Mouse (Mus musculus) forebrain, embryonic 14.5 days (tissue): ENCODE data around the gene Asb18. TPM values are rescaled to one million over a fixed set of nuclear protein-coding genes. Genes with fewer than 3 reads are reported as not detected.

ENCODE experiments used
- ATAC-seq: fragments of 200-750 bp; cut with Nextera tagmentation; 2 replicates; pipeline ENCODE4 v1.8.0; 2017; ENCODE audit warnings: mild to moderate bottlenecking, moderate library complexity
- DNase-seq: peaks from one replicate; pipeline ENCODE4 v3.0.0-alpha.2; 2015; ENCODE audit warnings: low spot score
- H3K27ac ChIP-seq: fragments of 300-500 bp; sonication (generic); 2 replicates; pipeline ENCODE4 v1.5.1; 2014; ENCODE audit warnings: low read depth, mild to moderate bottlenecking, control low read depth, low read length, moderate library complexity
- H3K27me3 ChIP-seq: fragments of 300-500 bp; sonication (generic); replicated peaks from 2 replicates; pipeline ENCODE4 v1.6.1; 2014; ENCODE audit warnings: low read length, control low read depth, mixed read lengths; ENCODE audit not compliant: control insufficient read depth, insufficient read depth
- H3K36me3 ChIP-seq: fragments of 300-500 bp; sonication (generic); 2 replicates; pipeline ENCODE4 v1.6.1; 2014; ENCODE audit warnings: low read length, control low read depth; ENCODE audit not compliant: control insufficient read depth, insufficient read depth
- H3K4me1 ChIP-seq: fragments of 300-500 bp; sonication (generic); 2 replicates; pipeline ENCODE4 v1.6.1; 2014; ENCODE audit warnings: antibody characterized with exemption, low read length, control low read depth; ENCODE audit not compliant: control insufficient read depth, insufficient read depth
- H3K4me2 ChIP-seq: fragments of 300-500 bp; sonication (generic); 2 replicates; pipeline ENCODE4 v1.6.1; 2014; ENCODE audit warnings: mild to moderate bottlenecking, control low read depth, low read length
- H3K4me3 ChIP-seq: fragments of 300-500 bp; sonication (generic); 2 replicates; pipeline ENCODE4 v1.5.1; 2014; ENCODE audit warnings: low read depth, low read length, control low read depth
- H3K9ac ChIP-seq: fragments of 300-500 bp; sonication (generic); 2 replicates; pipeline ENCODE4 v1.6.1; 2014; ENCODE audit warnings: mild to moderate bottlenecking, low read length, control low read depth, moderate library complexity
- H3K9me3 ChIP-seq: fragments of 300-500 bp; sonication (generic); replicated peaks from 2 replicates; pipeline ENCODE4 v1.6.1; 2016; ENCODE audit warnings: low read length, control low read depth, mixed read lengths; ENCODE audit not compliant: control insufficient read depth
- WGBS: fragments of 180-500 bp; shearing (Covaris S2); extraction: QIAGEN DNeasy Blood & Tissue Kit; methylation state at CpG from one replicate; pipeline ENCODE4 v1.1.7; 2014; 5-methylcytosine and 5-hydroxymethylcytosine counted together
- polyA plus RNA-seq: library from polyadenylated mRNA; unstranded; fragments of >200 nt; fragmentation: Nextera tagmentation; extraction: Ambion mirVana; gene quantifications from 2 replicates; pipeline ENCODE4 v1.2.1, GENCODE M21; 2014

The Asb18 gene
- polyA plus RNA-seq, 1 experiment from 2014 or later = 0.05 TPM

DNA sequence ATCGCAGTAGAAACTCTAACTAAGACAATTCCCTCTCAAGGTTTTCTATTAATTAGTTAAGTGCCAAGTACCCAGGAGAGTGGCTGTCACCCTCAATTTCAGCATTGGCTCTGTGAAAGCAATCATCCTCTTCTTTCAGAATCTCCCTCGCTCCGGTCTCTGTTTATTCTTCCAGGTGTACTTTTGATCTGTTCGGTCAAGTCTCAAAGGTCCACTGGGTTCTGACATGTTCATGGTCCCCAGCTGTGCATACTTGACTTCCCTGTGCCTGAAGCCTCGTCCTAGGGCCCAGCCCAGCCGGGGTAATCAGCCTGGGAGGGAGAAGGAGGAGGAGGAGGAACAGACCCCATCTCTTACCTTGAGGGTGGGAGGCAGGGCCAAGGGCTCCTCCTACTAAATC lies 95.3 kb downstream of the Asb18 start:
- no peaks in the 10 kb centered on the region for H3K9me3 ChIP-seq
- DNase-seq = no peak
- ATAC-seq = no peak
- no peaks in the 10 kb centered on the region; the same call in 1 of the 2 replicates for H3K4me1 ChIP-seq
- no peak overlapping the region for H3K27ac ChIP-seq
- peaks cover 77% of the 10 kb centered on the region for H3K27me3 ChIP-seq
- H3K36me3 ChIP-seq = no peaks in the 10 kb centered on the region
- no peak overlapping the region for H3K4me2 ChIP-seq
- WGBS = 85% methylated on average over 6 of the region's 6 CpGs
- no peak overlapping the region for H3K4me3 ChIP-seq
- H3K9ac ChIP-seq = no peak overlapping the region

DNA sequence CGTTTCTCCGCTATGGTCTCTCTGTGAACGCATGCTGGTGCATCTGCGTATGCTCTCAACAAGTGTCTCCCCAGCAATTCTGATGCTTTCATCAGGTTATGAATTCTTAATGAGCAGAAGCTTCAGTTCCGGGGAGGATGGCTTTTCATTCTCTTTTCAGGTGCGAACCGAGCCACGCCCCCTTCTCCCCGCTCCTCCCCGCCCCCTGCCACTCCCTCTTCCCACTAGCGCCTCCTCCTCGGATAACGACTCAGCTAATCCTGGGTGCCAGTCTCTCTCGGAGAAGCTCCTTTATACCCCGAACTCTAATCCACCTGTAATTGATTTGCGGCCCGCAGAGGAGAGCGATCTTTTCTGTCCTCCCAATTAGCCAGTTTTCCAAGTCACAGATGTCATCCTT lies 96.4 kb downstream of the Asb18 start:
- Histone ChIP-seq H3K4me2 (no peak overlapping the region), H3K9me3 (no peaks in the 10 kb centered on the region), H3K36me3 (no peaks in the 10 kb centered on the region), H3K4me3 (no peak overlapping the region), H3K27ac (no peak overlapping the region), H3K9ac (no peak overlapping the region), H3K4me1 (no peaks in the 10 kb centered on the region), H3K27me3 (peaks cover 68% of the 10 kb centered on the region)
- ATAC-seq (no peak), DNase-seq (no peak)
- WGBS = 10% methylated on average over 18 of the region's 18 CpGs

DNA sequence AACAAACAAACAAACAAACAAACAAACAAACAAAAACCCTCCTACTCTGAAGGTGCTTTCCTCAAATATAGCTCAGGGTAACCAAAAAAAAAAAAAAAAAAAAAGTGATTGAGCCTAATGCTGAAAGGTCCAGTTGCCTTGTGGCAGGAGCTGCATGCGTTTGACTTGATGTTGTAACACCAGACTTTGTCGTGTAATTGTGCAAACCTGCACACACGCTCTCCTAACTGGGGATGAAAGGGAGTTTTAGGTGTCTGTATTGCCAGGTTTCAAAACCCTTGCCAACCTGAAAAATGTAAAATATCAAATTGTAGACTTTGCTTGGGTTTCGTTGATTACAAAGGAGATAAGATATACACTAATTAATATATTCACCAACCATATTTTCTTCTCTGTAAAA lies 100.9 kb downstream of the Asb18 start:
- ATAC-seq (no peak), DNase-seq (no peak)
- Histone ChIP-seq H3K9me3 (no peaks in the 10 kb centered on the region), H3K36me3 (no peaks in the 10 kb centered on the region), H3K27me3 (peaks cover 41% of the 10 kb centered on the region), H3K9ac (no peak overlapping the region), H3K4me3 (no peak overlapping the region), H3K4me2 (no peak overlapping the region), H3K4me1 (no peaks in the 10 kb centered on the region), H3K27ac (no peak overlapping the region)
- 76% methylated on average over 4 of the region's 4 CpGs for WGBS

DNA sequence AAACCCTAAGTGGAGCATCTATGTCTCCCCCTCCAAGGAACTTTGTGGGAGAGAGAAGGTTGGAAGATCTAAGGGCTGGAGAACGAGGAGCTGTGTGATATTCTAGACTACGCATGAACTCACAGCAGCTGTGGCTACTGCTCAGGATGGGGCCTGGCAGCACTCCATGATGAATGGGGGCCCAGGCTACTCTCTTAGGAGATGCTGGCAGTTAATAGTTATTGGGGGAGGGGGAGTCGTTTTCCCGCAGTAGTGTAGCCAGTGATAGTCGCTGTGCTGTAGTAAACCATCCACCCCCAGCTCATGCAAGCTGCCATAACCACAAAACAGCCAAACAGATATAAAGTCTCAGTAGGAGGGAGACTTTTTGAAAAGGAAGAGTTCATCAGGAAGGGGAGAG lies 102.1 kb downstream of the Asb18 start:
- 39% methylated on average over 5 of the region's 5 CpGs for WGBS
- Histone ChIP-seq H3K4me1 (no peaks in the 10 kb centered on the region), H3K36me3 (no peaks in the 10 kb centered on the region), H3K27ac (no peak overlapping the region), H3K27me3 (peaks cover 29% of the 10 kb centered on the region), H3K4me3 (no peak overlapping the region), H3K4me2 (no peak overlapping the region), H3K9ac (no peak overlapping the region), H3K9me3 (no peaks in the 10 kb centered on the region)
- ATAC-seq (no peak), DNase-seq (no peak)

DNA sequence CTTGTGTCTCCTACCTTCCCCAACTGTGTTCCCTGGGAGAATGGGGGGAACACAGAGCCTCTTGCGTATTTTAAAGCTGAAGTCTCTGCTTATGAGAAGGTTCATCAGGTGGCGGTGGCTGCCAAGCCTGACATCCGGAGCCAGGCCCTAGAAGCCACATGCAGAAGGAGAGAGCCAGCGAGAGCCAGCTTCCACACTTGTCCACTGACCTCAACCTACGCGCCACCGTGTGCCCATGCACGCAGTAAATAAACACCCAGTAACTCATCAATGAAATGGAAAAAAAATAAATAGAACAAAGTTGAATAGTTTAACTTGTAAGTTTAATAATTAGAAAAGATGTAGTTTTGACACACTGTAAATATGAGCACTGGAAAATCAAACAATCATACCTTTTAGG lies 104.7 kb downstream of the Asb18 start:
- Histone ChIP-seq H3K4me2 (no peak overlapping the region), H3K27ac (no peak overlapping the region), H3K9ac (no peak overlapping the region), H3K36me3 (no peaks in the 10 kb centered on the region), H3K4me1 (no peaks in the 10 kb centered on the region), H3K4me3 (no peak overlapping the region), H3K9me3 (no peaks in the 10 kb centered on the region), H3K27me3 (peaks cover 20% of the 10 kb centered on the region)
- WGBS = 91% methylated on average over 8 of the region's 8 CpGs
- ATAC-seq (no peak), DNase-seq (no peak)

DNA sequence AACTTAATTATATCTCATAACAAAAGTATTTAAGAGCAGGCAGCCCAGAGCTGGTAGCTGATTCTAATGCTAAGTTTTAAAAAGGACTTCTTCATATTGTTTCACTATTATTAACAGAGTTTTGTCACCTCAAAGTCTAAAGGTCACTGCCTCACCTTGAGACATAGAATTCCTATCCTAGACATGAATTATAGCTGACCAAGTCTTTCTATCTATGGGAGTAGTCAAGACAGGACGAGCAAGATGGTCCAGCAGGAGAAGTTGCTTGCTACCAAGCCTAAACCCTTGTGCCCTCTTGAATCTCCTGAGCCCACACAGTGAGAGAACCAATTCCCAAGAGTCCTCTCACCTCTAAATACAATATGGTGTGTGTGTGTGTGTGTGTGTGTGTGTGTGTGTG lies 111.8 kb downstream of the Asb18 start:
- DNase-seq (no peak), ATAC-seq (no peak)
- H3K36me3 ChIP-seq = no peaks in the 10 kb centered on the region
- no peak overlapping the region for H3K4me2 ChIP-seq
- no peaks in the 10 kb centered on the region for H3K27me3 ChIP-seq
- WGBS = 85% methylated on average over 1 of the region's 1 CpGs
- no peak overlapping the region for H3K9ac ChIP-seq
- no peaks in the 10 kb centered on the region; the same call in 1 of the 2 replicates for H3K4me1 ChIP-seq
- H3K9me3 ChIP-seq = no peaks in the 10 kb centered on the region
- no peak overlapping the region for H3K27ac ChIP-seq
- H3K4me3 ChIP-seq = no peak overlapping the region

DNA sequence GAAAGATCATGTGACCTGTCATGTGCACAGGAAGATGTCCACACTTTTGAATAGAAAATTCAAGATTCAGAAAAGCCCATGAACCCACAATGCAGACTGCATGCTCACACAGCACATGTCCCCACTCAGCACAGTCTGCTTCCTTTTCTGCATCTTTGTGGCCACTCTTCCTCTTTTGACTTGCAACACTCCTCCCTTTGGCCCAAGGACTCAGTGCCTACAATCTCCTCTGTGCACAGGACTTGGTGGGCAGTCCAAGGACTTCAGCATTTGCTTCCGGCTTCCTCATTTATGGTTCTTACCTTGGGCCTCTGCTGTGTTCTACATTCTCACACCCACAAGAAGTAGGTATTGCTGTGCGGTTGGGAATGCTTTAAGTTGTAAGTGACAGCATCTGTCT lies 112.2 kb downstream of the Asb18 start:
- H3K4me1 ChIP-seq = no peaks in the 10 kb centered on the region; the same call in 1 of the 2 replicates
- H3K27me3 ChIP-seq = no peaks in the 10 kb centered on the region
- no peak overlapping the region for H3K4me2 ChIP-seq
- ATAC-seq = no peak
- WGBS = 91% methylated on average over 2 of the region's 2 CpGs
- H3K27ac ChIP-seq = no peak overlapping the region
- H3K9me3 ChIP-seq = no peaks in the 10 kb centered on the region
- no peak for DNase-seq
- H3K4me3 ChIP-seq = no peak overlapping the region
- 0 out of 2 replicates have a peak, but pooled peaks cover under 1% of the 10 kb centered on the region for H3K36me3 ChIP-seq
- no peak overlapping the region for H3K9ac ChIP-seq

DNA sequence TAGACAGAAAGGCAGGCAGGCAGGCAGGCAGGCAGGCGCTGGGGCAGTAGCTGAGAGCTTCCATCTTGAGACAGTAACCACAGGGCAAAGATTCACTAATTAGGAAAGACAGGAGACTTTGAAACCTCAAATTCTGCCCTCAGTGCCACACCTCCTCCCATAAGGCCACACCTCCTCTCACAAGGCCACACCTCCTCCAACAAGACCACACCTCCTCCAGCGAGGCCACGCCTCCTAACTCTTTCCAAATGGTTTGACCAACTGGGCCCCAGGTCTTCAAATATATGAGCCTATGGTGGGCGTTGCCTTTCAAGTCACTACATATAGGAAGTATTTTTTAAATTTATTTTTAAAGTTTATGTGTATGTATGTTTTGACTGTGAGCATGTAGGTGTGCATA lies 113.1 kb downstream of the Asb18 start:
- H3K4me1 ChIP-seq = no peaks in the 10 kb centered on the region; the same call in 1 of the 2 replicates
- H3K27me3 ChIP-seq = no peaks in the 10 kb centered on the region
- H3K4me3 ChIP-seq = no peak overlapping the region
- H3K9ac ChIP-seq = no peak overlapping the region
- DNase-seq (no peak), ATAC-seq (no peak)
- no peak overlapping the region for H3K27ac ChIP-seq
- 82% methylated on average over 4 of the region's 4 CpGs for WGBS
- H3K36me3 ChIP-seq = 0 out of 2 replicates have a peak, but pooled peaks cover 3% of the 10 kb centered on the region
- H3K9me3 ChIP-seq = no peaks in the 10 kb centered on the region
- no peak overlapping the region for H3K4me2 ChIP-seq
